Mouse (Mus musculus) midbrain, embryonic 15.5 days (tissue): ENCODE results near the gene Tgfbr3. TPM values are rescaled to one million over a fixed set of nuclear protein-coding genes. Genes with fewer than 3 reads are reported as not detected.

Experiments
- ATAC-seq: fragments of 200-750 bp; cut with Nextera tagmentation; replicated peaks from 2 replicates; pipeline ENCODE4 v1.8.0; 2017; ENCODE audit warnings: moderate TSS enrichment
- H3K27ac ChIP-seq: fragments of 300-500 bp; sonication (generic); 2 replicates; pipeline ENCODE4 v1.5.1; 2015; ENCODE audit warnings: mild to moderate bottlenecking, inconsistent platforms
- H3K27me3 ChIP-seq: fragments of 300-500 bp; sonication (generic); replicated peaks from 2 replicates; pipeline ENCODE4 v1.6.1; 2015; ENCODE audit warnings: inconsistent platforms
- H3K36me3 ChIP-seq: fragments of 300-500 bp; sonication (generic); replicated peaks from 2 replicates; pipeline ENCODE4 v1.6.1; 2015; ENCODE audit warnings: inconsistent platforms
- H3K4me1 ChIP-seq: fragments of 300-500 bp; sonication (generic); 2 replicates; pipeline ENCODE4 v1.6.1; 2015; ENCODE audit warnings: inconsistent platforms
- H3K4me2 ChIP-seq: fragments of 300-500 bp; sonication (generic); 2 replicates; pipeline ENCODE4 v1.6.1; 2015; ENCODE audit warnings: inconsistent platforms, mild to moderate bottlenecking, moderate library complexity
- H3K4me3 ChIP-seq: fragments of 300-500 bp; sonication (generic); 2 replicates; pipeline ENCODE4 v1.5.1; 2015; ENCODE audit warnings: mild to moderate bottlenecking, inconsistent platforms
- H3K9ac ChIP-seq: fragments of 300-500 bp; sonication (generic); 2 replicates; pipeline ENCODE4 v1.6.1; 2015; ENCODE audit warnings: mild to moderate bottlenecking, inconsistent platforms
- H3K9me3 ChIP-seq: fragments of 300-500 bp; sonication (generic); 2 replicates; pipeline ENCODE4 v1.6.1; 2016; ENCODE audit warnings: inconsistent platforms
- WGBS: fragments of 180-500 bp; shearing (Covaris S2); methylation state at CpG from one replicate; pipeline ENCODE4 v1.1.7; 2015; ENCODE audit warnings: mixed read lengths; 5-methylcytosine and 5-hydroxymethylcytosine counted together
- polyA plus RNA-seq: library from polyadenylated mRNA; unstranded; fragments of >200 nt; fragmentation: Nextera tagmentation; extraction: Ambion mirVana; gene quantifications from 2 replicates; pipeline ENCODE4 v1.2.1, GENCODE M21; 2015

Gene Tgfbr3
- polyA plus RNA-seq, 1 experiment from 2014 or later, result 6.5 TPM

DNA sequence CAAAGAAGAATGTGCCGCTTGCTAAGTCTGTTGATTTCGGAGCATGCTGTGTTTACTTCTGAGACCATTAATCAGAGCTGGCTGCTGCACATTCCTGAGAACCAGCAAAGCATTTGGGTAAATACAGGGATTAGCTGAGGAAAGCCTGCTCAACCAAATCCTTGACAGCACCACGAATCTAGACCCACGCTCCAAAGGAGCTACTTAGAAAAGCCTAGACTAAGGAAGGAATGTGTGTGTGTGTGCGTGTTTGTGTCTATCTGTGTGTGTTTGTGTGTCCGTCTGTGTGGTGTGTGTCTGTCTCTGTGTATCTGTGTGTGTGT is 20.5 kb downstream of the Tgfbr3 start:
- no peak overlapping the region for H3K4me2 ChIP-seq

DNA sequence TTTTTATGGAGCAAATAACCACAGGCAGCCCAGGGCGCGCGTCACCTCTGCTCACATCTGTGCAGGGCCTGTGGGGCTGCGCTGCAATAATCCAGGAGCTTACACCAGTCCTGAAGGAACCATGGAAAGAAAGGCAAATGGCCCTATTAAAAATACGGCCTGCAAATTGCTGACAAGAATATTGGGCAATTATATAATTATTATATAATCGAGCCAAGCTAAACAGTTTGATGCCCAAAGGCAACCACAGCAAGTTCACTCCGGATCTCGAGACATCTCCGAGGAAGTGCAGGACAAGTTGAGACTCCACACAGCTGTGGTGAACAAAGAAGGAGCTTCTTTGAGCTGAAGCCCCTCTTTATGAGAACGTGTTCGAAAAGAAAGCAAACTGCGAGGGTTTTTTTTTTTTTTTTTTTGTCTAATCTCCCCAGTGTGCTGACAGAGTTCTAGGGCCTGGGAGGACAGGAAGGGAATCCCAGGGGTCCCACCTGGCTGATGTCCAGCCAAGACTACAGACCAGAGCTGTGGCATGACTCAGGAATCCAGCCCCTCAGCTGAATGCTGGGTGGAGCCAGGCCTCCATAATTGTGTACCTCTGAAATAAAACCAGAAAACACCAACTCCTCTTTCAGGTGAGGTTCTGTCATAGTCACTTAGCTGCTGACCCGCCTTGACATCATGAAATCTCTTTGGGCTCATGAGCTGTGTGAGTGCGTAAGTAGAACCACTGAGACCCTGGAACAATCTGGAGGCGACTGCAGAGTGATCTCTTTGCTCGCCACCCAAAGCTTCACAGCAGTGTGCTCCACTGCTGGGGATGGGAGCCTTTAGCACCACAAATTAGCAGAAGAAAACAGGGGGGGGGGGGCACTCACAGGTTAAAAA is 21.1 kb downstream of the Tgfbr3 start:
- no peaks in the 10 kb centered on the region for H3K27me3 ChIP-seq
- H3K36me3 ChIP-seq, result no peaks in the 10 kb centered on the region
- no peaks in the 10 kb centered on the region for H3K9me3 ChIP-seq
- no peak overlapping the region for H3K9ac ChIP-seq
- no peak overlapping the region for H3K4me2 ChIP-seq
- no peak overlapping the region for H3K4me3 ChIP-seq
- ATAC-seq, result peak; percentile 47; the same call in 1 of the 2 replicates
- no peak overlapping the region for H3K27ac ChIP-seq
- H3K4me1 ChIP-seq, result peaks cover 12% of the 10 kb centered on the region
- WGBS, result 35% methylated on average over 16 of the region's 16 CpGs

More for the DNA sequence above, 20.5 kb downstream of the Tgfbr3 start:
- no peaks in the 10 kb centered on the region for H3K27me3 ChIP-seq
- no peaks in the 10 kb centered on the region for H3K9me3 ChIP-seq
- no peak overlapping the region for H3K9ac ChIP-seq
- no peak for ATAC-seq
- peaks cover 12% of the 10 kb centered on the region for H3K4me1 ChIP-seq
- H3K36me3 ChIP-seq, result no peaks in the 10 kb centered on the region
- no peak overlapping the region for H3K4me3 ChIP-seq
- H3K27ac ChIP-seq, result no peak overlapping the region
- 9% methylated on average over 6 of the region's 6 CpGs for WGBS

DNA sequence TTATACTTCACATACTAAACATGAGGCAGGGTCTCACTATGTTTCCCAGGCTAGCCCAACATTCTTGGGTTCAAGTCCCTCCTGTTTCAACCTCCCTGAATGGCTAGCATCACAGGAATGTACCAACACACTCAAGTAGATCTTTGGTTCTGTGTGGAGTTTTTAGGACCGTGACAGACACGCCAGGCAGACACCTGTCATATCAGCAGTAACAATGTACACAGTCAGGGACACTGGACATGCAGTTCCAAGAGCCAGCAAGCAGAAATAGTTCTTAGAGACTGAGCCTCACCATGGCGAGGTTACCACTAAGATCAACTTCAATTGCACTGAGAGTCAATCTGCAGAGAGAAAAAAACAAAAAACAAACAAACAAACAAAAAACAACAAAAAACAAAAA is 22.9 kb downstream of the Tgfbr3 start:
- Histone ChIP-seq H3K36me3 (no peaks in the 10 kb centered on the region), H3K27ac (no peak overlapping the region), H3K9me3 (no peaks in the 10 kb centered on the region), H3K4me2 (no peak overlapping the region), H3K9ac (no peak overlapping the region), H3K4me1 (peaks cover 8% of the 10 kb centered on the region), H3K27me3 (no peaks in the 10 kb centered on the region), H3K4me3 (no peak overlapping the region)
- 88% methylated on average over 3 of the region's 3 CpGs for WGBS
- ATAC-seq, result no peak

DNA sequence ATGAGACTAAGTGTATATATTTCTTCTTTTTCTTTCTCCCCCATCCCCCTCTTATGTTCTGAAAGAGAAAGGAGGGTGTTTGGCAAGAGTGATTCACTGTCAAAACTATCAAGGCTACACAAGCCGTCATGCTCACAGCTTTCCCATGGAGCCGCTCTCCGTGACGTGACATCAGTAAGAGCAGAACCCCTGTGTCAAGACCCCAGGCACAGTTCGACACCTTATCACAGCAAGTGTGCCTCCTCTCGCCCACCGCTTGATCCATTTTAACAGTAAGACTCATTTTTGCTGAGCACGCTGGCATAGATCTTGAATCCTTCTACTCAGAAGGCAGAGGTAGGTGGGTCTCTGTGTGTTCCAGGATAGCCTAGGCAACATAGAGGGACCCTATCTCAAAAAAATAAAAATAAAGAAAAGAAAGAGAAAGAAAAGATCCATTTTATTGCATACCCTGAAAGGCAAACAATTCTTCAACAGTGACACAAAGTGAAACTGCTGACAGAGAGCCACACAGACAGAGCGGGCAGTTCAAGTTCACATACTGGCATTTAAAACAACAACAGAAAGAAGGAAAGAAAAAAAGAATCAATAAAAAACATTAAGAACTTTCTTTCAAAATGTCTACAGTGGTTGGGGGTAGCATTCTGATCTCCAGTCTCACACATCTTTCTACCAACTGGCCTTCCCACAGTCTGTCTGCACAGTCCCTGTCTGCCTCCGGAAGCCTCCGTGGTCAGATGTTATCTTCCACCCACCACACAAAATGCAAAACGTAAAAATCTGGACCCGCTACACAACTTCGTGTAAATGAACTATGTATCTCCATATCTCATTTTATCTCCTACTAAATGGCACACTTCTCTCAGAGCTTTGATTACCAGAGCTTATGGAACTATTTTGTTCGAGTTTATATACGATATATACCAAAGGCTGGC is 24.7 kb downstream of the Tgfbr3 start:
- peaks cover 8% of the 10 kb centered on the region for H3K4me1 ChIP-seq
- H3K27ac ChIP-seq, result no peak overlapping the region
- no peaks in the 10 kb centered on the region for H3K36me3 ChIP-seq
- H3K4me2 ChIP-seq, result no peak overlapping the region
- H3K9me3 ChIP-seq, result no peaks in the 10 kb centered on the region
- no peak for ATAC-seq
- no peaks in the 10 kb centered on the region for H3K27me3 ChIP-seq
- H3K4me3 ChIP-seq, result no peak overlapping the region
- no peak overlapping the region for H3K9ac ChIP-seq
- 92% methylated on average over 16 of the region's 16 CpGs for WGBS

DNA sequence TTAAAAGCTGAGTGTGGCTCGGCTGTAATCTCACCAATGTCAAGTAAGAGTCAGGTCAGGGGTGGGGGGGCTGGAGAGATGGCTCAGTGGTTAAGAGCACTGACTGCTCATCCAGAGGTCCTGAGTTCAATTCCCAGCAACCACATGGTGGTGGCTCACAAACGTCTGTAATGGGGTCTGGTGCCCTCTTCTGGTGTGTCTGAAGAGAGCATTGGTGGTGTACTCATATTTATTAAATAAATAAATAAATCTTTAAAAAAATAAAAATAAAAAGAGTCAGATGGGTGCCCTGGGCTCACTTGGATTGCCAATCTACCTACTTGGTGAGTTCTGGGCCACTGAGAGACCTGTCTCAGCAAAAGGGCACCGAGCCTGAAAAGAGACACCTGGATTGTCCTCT is 25.6 kb downstream of the Tgfbr3 start:
- no peak for ATAC-seq
- peaks cover 7% of the 10 kb centered on the region for H3K4me1 ChIP-seq
- WGBS, result 94% methylated on average over 3 of the region's 3 CpGs
- no peak overlapping the region for H3K4me2 ChIP-seq
- H3K4me3 ChIP-seq, result no peak overlapping the region
- no peak overlapping the region for H3K9ac ChIP-seq
- H3K27ac ChIP-seq, result no peak overlapping the region
- no peaks in the 10 kb centered on the region for H3K27me3 ChIP-seq
- H3K9me3 ChIP-seq, result no peaks in the 10 kb centered on the region
- H3K36me3 ChIP-seq, result no peaks in the 10 kb centered on the region

DNA sequence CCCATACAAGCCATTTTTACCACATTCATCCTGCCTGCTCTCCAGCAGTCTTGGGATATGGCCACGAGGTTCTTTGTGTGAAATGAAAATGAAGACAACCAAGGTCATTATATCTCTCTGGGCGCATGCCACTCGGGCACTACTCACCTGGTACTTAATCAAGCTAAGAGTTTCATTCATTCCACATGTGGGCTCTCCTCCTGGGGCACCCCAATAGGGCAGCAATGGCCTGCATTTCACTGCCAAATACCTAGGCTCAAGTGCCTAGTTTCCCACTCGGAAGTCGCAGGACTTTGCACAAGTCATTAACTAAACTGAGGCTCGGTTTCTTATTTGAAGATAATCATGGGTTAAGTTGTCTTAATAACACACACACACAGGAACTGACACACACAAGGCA is 27.5 kb downstream of the Tgfbr3 start:
- Histone ChIP-seq H3K27ac (no peak overlapping the region), H3K4me2 (no peak overlapping the region), H3K4me3 (no peak overlapping the region), H3K4me1 (no peaks in the 10 kb centered on the region), H3K36me3 (no peaks in the 10 kb centered on the region), H3K27me3 (no peaks in the 10 kb centered on the region), H3K9ac (no peak overlapping the region), H3K9me3 (no peaks in the 10 kb centered on the region)
- no peak for ATAC-seq
- 87% methylated on average over 6 of the region's 6 CpGs for WGBS

DNA sequence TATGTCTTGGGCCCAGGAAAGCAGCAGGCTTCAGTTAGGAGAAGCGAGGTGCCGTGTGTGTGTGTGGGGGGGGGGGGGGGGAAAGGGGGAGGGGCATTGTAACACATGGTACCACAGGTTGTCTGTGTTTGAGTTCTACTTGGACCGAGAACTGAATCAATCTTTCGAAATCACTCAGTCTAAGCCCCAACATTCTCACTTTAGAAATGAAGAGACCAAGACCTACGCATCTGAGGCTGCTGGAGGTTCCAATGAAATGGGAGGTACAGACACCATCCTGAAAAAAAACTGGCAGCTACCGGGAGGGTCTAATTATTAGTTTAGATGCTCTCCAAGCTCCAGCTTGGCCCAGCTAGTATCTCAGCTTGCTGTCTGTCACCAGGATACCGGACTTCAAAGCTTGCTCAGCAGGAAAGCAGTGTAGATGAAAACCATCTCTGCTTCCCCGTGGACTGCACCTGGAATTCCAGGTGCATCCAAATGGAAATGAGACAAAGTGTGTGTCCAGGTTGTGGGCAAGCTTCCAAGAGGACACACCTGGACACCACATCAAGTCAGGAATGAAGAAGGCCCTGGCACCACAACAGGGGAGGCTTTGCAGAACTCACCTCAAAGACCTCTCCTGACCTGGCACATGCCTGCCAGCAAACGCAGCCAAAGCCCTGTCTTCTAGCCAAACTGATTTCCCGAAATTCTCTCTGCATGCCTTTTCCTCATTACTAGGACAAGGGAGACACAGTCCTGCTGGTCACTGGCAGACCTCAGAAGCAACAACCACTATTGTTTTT is 28.5 kb downstream of the Tgfbr3 start:
- H3K4me1 ChIP-seq, result no peaks in the 10 kb centered on the region
- H3K4me2 ChIP-seq, result no peak overlapping the region
- ATAC-seq, result no peak
- WGBS, result 73% methylated on average over 10 of the region's 10 CpGs
- no peak overlapping the region for H3K27ac ChIP-seq
- no peak overlapping the region for H3K9ac ChIP-seq
- H3K4me3 ChIP-seq, result no peak overlapping the region
- no peaks in the 10 kb centered on the region for H3K9me3 ChIP-seq
- H3K27me3 ChIP-seq, result no peaks in the 10 kb centered on the region
- no peaks in the 10 kb centered on the region for H3K36me3 ChIP-seq

DNA sequence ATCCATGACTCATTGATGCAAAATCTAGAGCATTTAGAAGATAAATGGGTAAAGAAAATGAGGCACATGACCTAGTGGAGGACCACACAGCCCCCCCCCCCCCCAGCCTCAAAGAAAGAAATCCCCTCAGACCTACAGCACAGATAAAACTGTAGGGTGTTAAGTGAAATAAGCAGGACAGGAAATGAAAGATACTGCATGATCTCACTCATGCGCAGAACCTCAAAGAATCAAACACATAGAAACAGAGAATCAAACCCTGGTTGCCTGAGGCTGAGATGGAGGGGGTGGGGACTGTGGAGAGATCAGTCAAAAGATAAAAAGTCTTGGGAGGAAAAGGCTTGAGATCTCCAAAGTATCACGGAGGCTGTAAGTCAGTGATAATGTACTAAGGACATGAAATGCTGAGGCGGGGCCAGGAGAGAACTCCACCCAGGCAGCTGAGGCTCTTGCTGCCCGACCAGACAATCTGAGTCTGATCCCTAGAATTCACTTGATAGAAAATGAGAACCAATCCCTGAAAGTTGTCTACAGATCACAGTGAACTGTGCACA is 29.9 kb downstream of the Tgfbr3 start:
- WGBS, result 73% methylated on average over 4 of the region's 4 CpGs
- 0 out of 2 replicates have a peak, but pooled peaks cover 3% of the 10 kb centered on the region for H3K9me3 ChIP-seq
- no peak overlapping the region for H3K9ac ChIP-seq
- no peaks in the 10 kb centered on the region for H3K4me1 ChIP-seq
- H3K4me2 ChIP-seq, result no peak overlapping the region
- H3K4me3 ChIP-seq, result no peak overlapping the region
- no peaks in the 10 kb centered on the region for H3K36me3 ChIP-seq
- no peaks in the 10 kb centered on the region for H3K27me3 ChIP-seq
- ATAC-seq, result no peak
- H3K27ac ChIP-seq, result no peak overlapping the region

DNA sequence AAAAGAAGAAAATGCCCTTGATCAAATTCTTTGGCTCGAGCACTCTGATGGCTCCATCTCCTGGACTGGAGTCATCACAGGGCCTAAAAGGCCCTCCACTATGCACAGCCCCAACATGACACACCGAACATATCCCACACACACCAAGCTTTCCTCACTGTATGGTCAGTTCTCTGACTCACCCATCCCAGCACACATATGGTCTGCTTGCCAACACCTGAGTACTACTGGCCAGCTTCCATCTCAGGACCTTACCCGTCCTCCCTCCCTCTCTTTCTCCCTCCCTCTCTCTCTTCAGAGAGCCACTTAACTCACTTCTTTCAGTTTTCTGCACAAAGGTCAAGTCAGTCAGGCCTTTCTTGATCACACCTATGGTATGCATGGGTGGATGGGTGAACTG is 36.0 kb downstream of the Tgfbr3 start:
- WGBS, result 92% methylated on average over 3 of the region's 3 CpGs
- ATAC-seq, result no peak

DNA sequence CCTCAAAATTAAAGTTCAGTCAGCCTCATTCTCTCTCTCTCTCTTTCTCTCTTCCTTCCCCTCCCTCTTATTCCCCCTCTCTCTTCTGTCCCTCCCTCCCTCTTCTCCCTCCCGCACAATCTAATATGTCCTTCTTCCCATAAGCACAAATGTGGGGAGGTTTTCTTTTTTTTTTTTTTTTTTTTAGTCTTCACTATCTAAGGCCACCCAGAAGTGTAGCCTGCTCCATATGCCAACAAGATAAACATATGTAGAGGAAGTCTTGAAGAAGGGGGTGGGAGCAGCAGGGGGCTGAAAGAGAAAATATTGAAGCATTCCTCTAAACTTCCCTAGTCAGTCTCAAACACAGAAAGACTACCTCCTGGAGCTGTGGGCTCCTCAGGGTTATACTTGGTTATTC is 37.0 kb downstream of the Tgfbr3 start:
- H3K27me3 ChIP-seq, result peaks cover 17% of the 10 kb centered on the region
- peaks cover 16% of the 10 kb centered on the region for H3K4me1 ChIP-seq
- H3K4me3 ChIP-seq, result no peak overlapping the region
- no peak overlapping the region for H3K27ac ChIP-seq
- 0 out of 2 replicates have a peak, but pooled peaks cover 4% of the 10 kb centered on the region for H3K9me3 ChIP-seq
- no peak overlapping the region for H3K9ac ChIP-seq
- ATAC-seq, result no peak
- no peaks in the 10 kb centered on the region for H3K36me3 ChIP-seq
- 72% methylated on average over 1 of the region's 1 CpGs for WGBS
- H3K4me2 ChIP-seq, result no peak overlapping the region

More for the DNA sequence above, 36.0 kb downstream of the Tgfbr3 start:
- no peak overlapping the region for H3K4me3 ChIP-seq
- H3K27ac ChIP-seq, result no peak overlapping the region
- H3K4me2 ChIP-seq, result no peak overlapping the region
- no peak overlapping the region for H3K9ac ChIP-seq
- H3K27me3 ChIP-seq, result peaks cover 17% of the 10 kb centered on the region
- no peaks in the 10 kb centered on the region for H3K36me3 ChIP-seq
- H3K4me1 ChIP-seq, result peaks cover 16% of the 10 kb centered on the region
- 0 out of 2 replicates have a peak, but pooled peaks cover 4% of the 10 kb centered on the region for H3K9me3 ChIP-seq

DNA sequence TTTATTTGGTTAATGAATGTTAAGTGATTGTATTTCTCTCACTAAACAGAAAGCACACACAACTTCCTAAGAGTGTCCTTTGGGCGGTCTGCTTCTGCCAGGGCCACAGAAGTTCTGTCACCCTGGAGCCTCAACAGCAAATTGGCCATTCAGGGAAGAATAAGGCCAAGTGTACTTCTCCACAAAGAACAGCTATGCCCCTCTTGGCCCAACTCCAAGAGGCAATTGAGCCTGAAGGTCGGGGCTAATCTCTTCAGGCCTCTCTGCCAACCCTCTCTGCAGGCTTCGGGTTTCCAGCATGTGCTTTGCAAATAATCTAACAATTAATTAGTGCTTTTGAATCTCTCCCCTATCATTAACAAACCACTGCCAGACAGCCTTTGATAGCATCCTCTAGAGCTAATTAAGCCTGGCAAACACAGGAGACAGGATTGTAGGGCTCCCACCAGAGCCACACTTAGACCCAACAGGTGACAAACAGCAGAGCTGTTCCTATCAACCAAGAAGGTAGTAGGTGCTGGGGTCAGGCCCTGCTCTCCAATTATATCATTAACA is 37.6 kb downstream of the Tgfbr3 start:
- ATAC-seq, result peak; percentile 78
- Histone ChIP-seq H3K9ac (no peak overlapping the region; the same call in 1 of the 2 replicates), H3K27ac (no peak overlapping the region), H3K36me3 (no peaks in the 10 kb centered on the region), H3K27me3 (peaks cover 17% of the 10 kb centered on the region), H3K9me3 (0 out of 2 replicates have a peak, but pooled peaks cover 4% of the 10 kb centered on the region), H3K4me3 (no peak overlapping the region), H3K4me1 (peaks cover 16% of the 10 kb centered on the region), H3K4me2 (no peak overlapping the region)
- 3% methylated on average over 3 of the region's 3 CpGs for WGBS
